Mouse (Mus musculus): ENCODE measurements around the gene Rtl8a. TPM values are rescaled to one million over a fixed set of nuclear protein-coding genes. Genes with fewer than 3 reads are reported as not detected.
"Not testable (repeated sequence)": the region's sequence is repeated elsewhere in the genome, so short reads cannot be mapped to it uniquely, and the experiment has no call there.

Rtl8a gene
- polyA plus RNA-seq, 1 experiment from 2014 or later = 5.7 TPM

DNA sequence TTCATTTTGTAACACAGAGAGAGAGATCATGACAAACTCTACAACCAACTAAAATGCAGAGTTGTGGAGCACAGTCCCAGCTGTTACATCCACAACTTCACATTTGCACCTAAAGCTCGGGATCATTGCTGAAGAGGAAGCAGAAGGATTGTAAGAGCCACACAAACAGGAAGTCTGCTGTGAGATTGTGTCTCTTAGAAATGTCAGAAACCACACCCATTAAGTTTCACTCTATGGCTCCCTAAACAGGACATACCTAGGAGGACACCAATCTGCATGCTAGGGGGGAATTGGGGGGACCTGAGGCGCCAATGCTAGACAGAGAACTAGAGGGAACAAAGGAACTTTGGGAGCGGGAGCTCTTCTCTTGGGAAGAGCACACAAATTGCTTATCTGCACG is 9.4 kb upstream of the Rtl8a start:
- 32% methylated on average over 4 of the region's 4 CpGs for WGBS (ENCODE audit: insufficient replicate concordance)
- ATAC-seq (ENCODE audit: low read depth) = not testable (repeated sequence)

DNA sequence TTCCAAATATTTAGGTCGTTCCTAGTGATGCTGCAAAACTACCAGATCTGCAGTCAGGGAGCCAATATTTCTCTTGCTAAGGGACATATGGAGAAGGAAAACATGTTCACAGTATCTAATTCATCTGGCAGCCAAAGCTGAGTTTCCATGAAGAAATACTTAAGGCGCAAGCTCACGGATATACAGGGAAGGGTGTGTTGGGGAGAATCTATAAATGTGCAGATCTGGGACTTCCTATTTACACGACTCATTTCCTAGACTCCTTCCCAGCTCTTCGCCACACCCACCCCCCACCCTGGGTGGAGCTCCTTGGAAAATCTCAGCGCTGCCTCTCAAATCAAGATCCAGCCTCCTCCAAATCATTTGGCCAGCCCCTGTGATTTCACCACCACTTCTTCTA is 2.4 kb upstream of the Rtl8a start:
- no peak overlapping the region for H3K4me2 ChIP-seq (ENCODE audit: low read depth, low read length)
- no peak overlapping the region for H3K4me3 ChIP-seq (ENCODE audit: low read depth, low read length)
- H3K27me3 ChIP-seq (ENCODE audit: control insufficient read depth, insufficient read depth, low read depth, low read length) = no peaks in the 10 kb centered on the region
- H3K36me3 ChIP-seq (ENCODE audit: control insufficient read depth, insufficient read depth) = no peaks in the 10 kb centered on the region
- H3K9ac ChIP-seq (ENCODE audit: low read depth, low read length) = no peak overlapping the region
- no peaks in the 10 kb centered on the region for H3K9me3 ChIP-seq (replicated peaks; ENCODE audit: control insufficient read depth, low read length)
- 57% methylated on average over 6 of the region's 6 CpGs for WGBS (ENCODE audit: insufficient replicate concordance)
- H3K27ac ChIP-seq (ENCODE audit: low read length) = no peak overlapping the region
- no peaks in the 10 kb centered on the region for H3K4me1 ChIP-seq (ENCODE audit: control insufficient read depth, low read depth, low read length)
- no peak for ATAC-seq (ENCODE audit: low read depth)

More for the DNA sequence above, 9.4 kb upstream of the Rtl8a start:
- not testable (repeated sequence) for H3K4me1 ChIP-seq (ENCODE audit: control insufficient read depth, low read depth, low read length); H3K27ac ChIP-seq (ENCODE audit: low read length); H3K4me3 ChIP-seq (ENCODE audit: low read depth, low read length); H3K4me2 ChIP-seq (ENCODE audit: low read depth, low read length); H3K9me3 ChIP-seq (replicated peaks; ENCODE audit: control insufficient read depth, low read length); H3K9ac ChIP-seq (ENCODE audit: low read depth, low read length); H3K36me3 ChIP-seq (ENCODE audit: control insufficient read depth, insufficient read depth); H3K27me3 ChIP-seq (ENCODE audit: control insufficient read depth, insufficient read depth, low read depth, low read length)

DNA sequence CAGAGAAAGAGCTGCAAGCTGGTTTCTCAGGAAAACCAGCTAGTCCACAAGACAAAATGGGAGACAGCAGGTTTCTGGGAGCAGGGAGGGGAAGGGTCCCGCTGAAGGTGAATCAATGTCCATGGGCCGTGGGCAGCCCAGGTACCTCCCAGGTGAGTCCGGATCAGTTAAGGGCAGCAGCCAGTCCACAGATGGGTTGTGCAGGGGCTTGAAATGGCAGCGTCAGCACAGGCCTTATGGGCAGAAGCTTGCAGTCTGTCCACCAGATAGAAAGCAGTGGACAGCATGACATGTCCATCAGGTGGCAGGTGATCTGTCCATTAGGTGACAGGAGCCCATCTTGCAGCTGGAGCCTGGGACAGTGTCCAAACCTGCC is 890 bp downstream of the Rtl8a start:
- H3K4me1 ChIP-seq (ENCODE audit: control insufficient read depth, low read depth, low read length); H3K9me3 ChIP-seq (replicated peaks; ENCODE audit: control insufficient read depth, low read length); ATAC-seq (ENCODE audit: low read depth); H3K9ac ChIP-seq (ENCODE audit: low read depth, low read length); H3K27ac ChIP-seq (ENCODE audit: low read length); H3K4me3 ChIP-seq (ENCODE audit: low read depth, low read length); H3K4me2 ChIP-seq (ENCODE audit: low read depth, low read length); H3K36me3 ChIP-seq (ENCODE audit: control insufficient read depth, insufficient read depth); H3K27me3 ChIP-seq (ENCODE audit: control insufficient read depth, insufficient read depth, low read depth, low read length): not testable (repeated sequence)
- WGBS (ENCODE audit: insufficient replicate concordance) = 50% methylated on average over 2 of the region's 4 CpGs

DNA sequence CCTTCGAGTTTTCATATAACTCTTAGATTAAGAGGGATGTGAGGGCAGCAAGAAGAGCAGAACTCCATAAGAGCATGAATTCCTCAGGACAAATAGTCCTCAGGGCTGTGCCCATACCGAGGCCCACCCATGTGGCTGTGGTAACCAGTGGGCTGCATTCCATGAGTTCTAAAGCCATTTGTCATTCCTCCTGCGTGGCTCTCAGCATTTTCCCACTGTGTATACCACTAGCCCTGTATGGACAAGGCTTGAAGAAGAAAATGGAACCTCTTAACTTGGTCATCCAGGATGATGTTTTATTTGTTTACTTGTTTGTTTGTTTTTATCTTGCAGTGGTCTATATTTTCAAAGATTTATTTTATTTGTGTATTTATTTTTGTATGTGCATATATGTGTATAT is 5.4 kb downstream of the Rtl8a start:
- not testable (repeated sequence) for H3K36me3 ChIP-seq (ENCODE audit: control insufficient read depth, insufficient read depth); H3K4me2 ChIP-seq (ENCODE audit: low read depth, low read length); H3K27ac ChIP-seq (ENCODE audit: low read length); H3K9ac ChIP-seq (ENCODE audit: low read depth, low read length); H3K9me3 ChIP-seq (replicated peaks; ENCODE audit: control insufficient read depth, low read length); H3K4me1 ChIP-seq (ENCODE audit: control insufficient read depth, low read depth, low read length); H3K27me3 ChIP-seq (ENCODE audit: control insufficient read depth, insufficient read depth, low read depth, low read length); ATAC-seq (ENCODE audit: low read depth); H3K4me3 ChIP-seq (ENCODE audit: low read depth, low read length)
- 28% methylated on average over 3 of the region's 3 CpGs for WGBS (ENCODE audit: insufficient replicate concordance)

DNA sequence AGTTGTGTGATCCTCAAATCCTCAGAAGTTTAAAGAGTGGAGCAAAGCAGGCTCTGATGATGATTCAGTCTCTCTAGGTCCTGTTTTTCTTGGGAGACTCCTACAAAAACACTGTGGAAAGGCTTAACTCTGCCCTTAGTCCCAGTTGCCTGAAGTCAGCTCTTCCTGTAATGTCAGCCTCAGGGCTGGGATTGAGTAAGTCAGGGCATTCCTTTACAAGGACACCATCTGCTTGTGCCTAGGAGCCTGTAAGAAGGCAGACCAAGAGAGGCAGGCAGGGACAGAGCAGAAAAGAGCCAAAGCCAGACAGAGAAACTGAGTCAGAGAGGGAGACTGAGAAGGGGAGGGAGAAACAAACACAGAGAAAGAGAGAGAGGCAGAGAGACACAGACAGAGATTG is 32.1 kb downstream of the Rtl8a start:
- not testable (repeated sequence) for H3K4me1 ChIP-seq (ENCODE audit: control insufficient read depth, low read depth, low read length); H3K9ac ChIP-seq (ENCODE audit: low read depth, low read length)

DNA sequence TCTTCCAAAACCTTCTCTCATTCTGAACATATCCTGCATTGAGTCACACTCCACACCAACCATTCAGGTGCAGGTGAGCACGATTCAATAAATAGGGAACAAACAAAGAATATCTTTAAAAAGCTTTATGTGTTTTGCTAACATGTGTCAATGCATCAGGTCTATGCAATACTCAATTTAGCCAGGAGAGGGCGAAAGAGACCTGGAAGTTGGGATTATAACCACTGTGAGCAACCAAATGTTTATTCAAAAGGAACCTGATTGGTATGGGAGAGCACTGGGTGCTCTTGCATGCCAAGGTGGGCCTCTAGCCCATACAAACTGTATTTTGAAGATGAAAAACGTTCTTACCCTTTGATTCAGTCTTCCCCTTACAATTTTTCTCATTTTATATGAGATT is 32.9 kb downstream of the Rtl8a start:
- H3K4me1 ChIP-seq (ENCODE audit: control insufficient read depth, low read depth, low read length) = no peaks in the 10 kb centered on the region
- WGBS (ENCODE audit: insufficient replicate concordance) = 4% methylated on average over 3 of the region's 3 CpGs
- H3K36me3 ChIP-seq (ENCODE audit: control insufficient read depth, insufficient read depth) = no peaks in the 10 kb centered on the region
- no peak overlapping the region for H3K4me2 ChIP-seq (ENCODE audit: low read depth, low read length)
- H3K27me3 ChIP-seq (ENCODE audit: control insufficient read depth, insufficient read depth, low read depth, low read length) = no peaks in the 10 kb centered on the region
- H3K27ac ChIP-seq (ENCODE audit: low read length) = no peak overlapping the region
- H3K9ac ChIP-seq (ENCODE audit: low read depth, low read length) = no peak overlapping the region
- no peak for ATAC-seq (ENCODE audit: low read depth)
- no peak overlapping the region for H3K4me3 ChIP-seq (ENCODE audit: low read depth, low read length)
- H3K9me3 ChIP-seq (replicated peaks; ENCODE audit: control insufficient read depth, low read length) = no peaks in the 10 kb centered on the region

More for the DNA sequence above, 32.1 kb downstream of the Rtl8a start:
- not testable (repeated sequence) for H3K9me3 ChIP-seq (replicated peaks; ENCODE audit: control insufficient read depth, low read length); H3K27ac ChIP-seq (ENCODE audit: low read length); ATAC-seq (ENCODE audit: low read depth); H3K4me2 ChIP-seq (ENCODE audit: low read depth, low read length); H3K36me3 ChIP-seq (ENCODE audit: control insufficient read depth, insufficient read depth); H3K4me3 ChIP-seq (ENCODE audit: low read depth, low read length); H3K27me3 ChIP-seq (ENCODE audit: control insufficient read depth, insufficient read depth, low read depth, low read length)

DNA sequence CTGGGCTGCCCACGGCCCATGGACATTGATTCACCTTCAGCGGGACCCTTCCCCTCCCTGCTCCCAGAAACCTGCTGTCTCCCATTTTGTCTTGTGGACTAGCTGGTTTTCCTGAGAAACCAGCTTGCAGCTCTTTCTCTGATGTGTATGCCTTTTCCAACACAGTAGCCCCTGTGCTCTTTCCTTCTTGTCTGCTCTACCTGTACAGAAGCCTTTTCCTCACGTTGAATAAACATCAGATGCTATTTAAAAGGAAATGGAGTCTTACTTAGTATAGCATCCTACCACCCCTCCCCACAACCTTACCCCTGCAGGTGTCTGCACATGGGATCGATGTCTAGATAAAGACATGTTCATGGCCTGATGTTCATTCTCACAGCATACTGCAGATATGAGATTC is 34.6 kb downstream of the Rtl8a start, which contains the start of gene Gm14597:
Gene Gm14597 (minus strand): TSS at position 101 of the 400 bp plus-strand sequence.
- H3K4me2 ChIP-seq (ENCODE audit: low read depth, low read length) = peak within 1 kb of the TSS; percentile 44
- H3K9ac ChIP-seq (ENCODE audit: low read depth, low read length) = not testable (repeated sequence)
- 77% methylated on average over 3 of the region's 4 CpGs for WGBS (ENCODE audit: insufficient replicate concordance)

DNA sequence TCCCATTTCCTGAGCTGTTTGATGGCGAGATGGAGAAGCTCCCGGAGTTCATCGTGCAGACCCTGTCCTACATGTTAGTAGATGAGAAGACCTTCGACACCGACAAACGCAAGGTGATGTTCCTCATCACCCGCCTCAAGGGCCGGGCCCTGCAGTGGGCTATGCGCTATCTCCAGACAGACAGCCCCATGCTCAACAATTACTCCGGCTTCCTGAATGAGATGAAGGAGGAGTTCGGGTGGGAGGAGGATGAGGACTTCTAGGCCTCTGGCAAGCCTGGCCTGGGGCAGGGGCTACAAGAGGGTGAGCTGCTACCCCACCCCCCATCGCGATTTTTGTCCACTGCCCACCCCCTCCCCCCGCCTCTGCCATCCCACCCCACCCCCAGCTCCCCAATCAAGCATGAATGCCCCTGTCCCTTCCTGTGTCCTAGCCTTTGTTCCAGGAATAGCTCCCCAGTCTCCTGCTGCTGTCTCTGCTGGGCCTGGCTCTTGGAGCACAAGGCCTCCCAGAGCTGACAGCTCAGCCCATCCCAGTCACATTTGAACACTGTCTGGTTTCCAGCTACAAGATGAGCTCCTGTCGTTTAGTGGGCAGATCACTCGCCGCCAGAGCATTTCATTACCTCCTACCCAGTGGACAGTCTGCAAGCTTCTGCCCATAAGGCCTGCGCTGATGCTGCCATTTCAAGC is 35.2 kb downstream of the Rtl8a start:
- no peak overlapping the region for H3K9ac ChIP-seq (ENCODE audit: low read depth, low read length)
- H3K27ac ChIP-seq (ENCODE audit: low read length) = no peak overlapping the region
- peak overlapping the region; percentile 44 for H3K4me2 ChIP-seq (ENCODE audit: low read depth, low read length)
- H3K36me3 ChIP-seq (ENCODE audit: control insufficient read depth, insufficient read depth) = no peaks in the 10 kb centered on the region
- no peaks in the 10 kb centered on the region for H3K4me1 ChIP-seq (ENCODE audit: control insufficient read depth, low read depth, low read length)
- 36% methylated on average over 15 of the region's 18 CpGs for WGBS (ENCODE audit: insufficient replicate concordance)
- H3K9me3 ChIP-seq (replicated peaks; ENCODE audit: control insufficient read depth, low read length) = no peaks in the 10 kb centered on the region
- no peak for ATAC-seq (ENCODE audit: low read depth)
- H3K27me3 ChIP-seq (ENCODE audit: control insufficient read depth, insufficient read depth, low read depth, low read length) = no peaks in the 10 kb centered on the region
- H3K4me3 ChIP-seq (ENCODE audit: low read depth, low read length) = peak overlapping the region; percentile 36

More for the DNA sequence above, 34.6 kb downstream of the Rtl8a start, which contains the start of gene Gm14597:
- H3K4me1 ChIP-seq (ENCODE audit: control insufficient read depth, low read depth, low read length); H3K27ac ChIP-seq (ENCODE audit: low read length); H3K36me3 ChIP-seq (ENCODE audit: control insufficient read depth, insufficient read depth); H3K27me3 ChIP-seq (ENCODE audit: control insufficient read depth, insufficient read depth, low read depth, low read length); ATAC-seq (ENCODE audit: low read depth); H3K9me3 ChIP-seq (replicated peaks; ENCODE audit: control insufficient read depth, low read length): not testable (repeated sequence)
- peak within 1 kb of the TSS; percentile 36 for H3K4me3 ChIP-seq (ENCODE audit: low read depth, low read length)

DNA sequence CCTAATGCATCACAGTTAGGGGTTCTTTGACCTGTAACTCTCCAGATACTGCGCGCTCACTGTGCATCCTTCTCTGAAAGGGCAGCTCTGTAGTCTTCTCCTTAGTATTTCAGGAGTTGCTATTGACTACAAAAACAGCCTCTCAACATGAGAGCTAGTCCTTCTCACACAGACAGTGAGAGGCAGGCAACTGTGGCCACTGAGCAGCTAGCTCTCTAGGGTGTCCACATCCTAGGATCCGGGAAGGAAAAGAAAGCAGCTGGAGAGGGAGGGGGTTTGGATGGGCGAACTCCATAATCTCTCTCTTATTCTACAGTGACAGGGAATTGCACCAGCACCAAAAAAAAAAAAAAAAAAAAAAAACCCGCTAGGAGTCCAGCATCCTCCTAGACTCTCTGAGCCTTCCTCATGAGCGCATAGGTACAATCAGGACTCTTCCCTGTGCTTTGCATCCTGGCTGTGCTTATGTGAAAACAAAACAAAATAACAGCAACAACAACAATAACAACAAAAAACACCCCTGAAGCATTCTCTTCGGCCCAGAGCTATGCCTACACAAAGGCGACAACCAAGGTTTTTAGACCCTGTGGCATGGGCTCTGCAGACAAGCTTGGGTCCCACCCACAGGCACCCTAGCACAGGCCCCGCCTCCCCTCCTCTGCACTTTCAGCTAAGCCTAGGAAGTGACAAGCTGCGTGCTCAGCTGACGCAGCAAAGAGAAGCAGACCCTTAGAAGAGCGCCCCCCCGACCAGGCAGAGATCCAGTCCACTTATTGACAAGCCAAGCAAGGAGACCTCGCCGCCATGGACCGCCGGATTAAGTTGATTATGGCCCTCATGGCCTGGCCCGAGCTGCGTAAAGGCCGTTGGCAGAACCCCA is 36.0 kb downstream of the Rtl8a start, which contains the start of gene Rtl8c:
Gene Rtl8c (plus strand): TSS at position 791 of the 880 bp plus-strand sequence.
- Histone ChIP-seq H3K4me2 (ENCODE audit: low read depth, low read length) (peak within 1 kb of the TSS; percentile 44), H3K4me3 (ENCODE audit: low read depth, low read length) (peak within 1 kb of the TSS; percentile 36), H3K27ac (ENCODE audit: low read length) (no peak within 1 kb of the TSS), H3K9ac (ENCODE audit: low read depth, low read length) (no peak within 1 kb of the TSS), H3K9me3 (replicated peaks; ENCODE audit: control insufficient read depth, low read length) (no peaks in the 10 kb centered on the region), H3K27me3 (ENCODE audit: control insufficient read depth, insufficient read depth, low read depth, low read length) (no peaks in the 10 kb centered on the region), H3K36me3 (ENCODE audit: control insufficient read depth, insufficient read depth) (no peaks in the 10 kb centered on the region), H3K4me1 (ENCODE audit: control insufficient read depth, low read depth, low read length) (no peaks in the 10 kb centered on the region)
- 0 out of 2 replicates have a peak, but pooled peaks have one; percentile 32 for ATAC-seq (ENCODE audit: low read depth)
- WGBS (ENCODE audit: insufficient replicate concordance) = 22% methylated on average over 20 of the region's 20 CpGs
